Mouse (Mus musculus): ENCODE measurements around the gene Gm14698. TPM values are rescaled to one million over a fixed set of nuclear protein-coding genes. Genes with fewer than 3 reads are reported as not detected.
A peak's percentile ranks its signal among the peaks of the same experiment; 100 is the strongest.
"Not testable (repeated sequence)": the region's sequence is repeated elsewhere in the genome, so short reads cannot be mapped to it uniquely, and the experiment has no call there.

The Gm14698 gene
- total RNA-seq (2021), result 1 to 10 TPM; 1.0 to 1.2 TPM
- long read RNA-seq, experiment 1, full-length matches to known transcripts, result 1 of 1 reads
- long read RNA-seq, experiment 1, partial matches to known transcripts, result 0 of 1 reads
- long read RNA-seq, experiment 1, other reads (novel, unspliced or antisense), result 0 of 1 reads
- long read RNA-seq, experiment 2, full-length matches to known transcripts, result 1 of 1 reads
- long read RNA-seq, experiment 2, partial matches to known transcripts, result 0 of 1 reads
- long read RNA-seq, experiment 2, other reads (novel, unspliced or antisense), result 0 of 1 reads

GRCm38 (mm10) chrX:68821059-68821458 is at the start of gene Gm14698:
TSS of gene Gm14698 (plus strand) at chrX:68821093.
- not testable (repeated sequence) for H3K27ac ChIP-seq; DNase-seq (ENCODE audit: low spot score in 2 of 2)
- H3K4me3 ChIP-seq, result peak within 1 kb of the TSS; percentile 46

GRCm38 (mm10) chrX:68820449-68820848 is 444 bp upstream of the Gm14698 start:
- not testable (repeated sequence) for H3K27ac ChIP-seq; DNase-seq (ENCODE audit: low spot score in 2 of 2); H3K4me3 ChIP-seq

- peak; percentile 0 to 11 for DNase-seq (ENCODE audit: low spot score in 2 of 2)
- TF ChIP-seq CTCF (conservative IDR thresholded peaks at IDR 0.05), result peak; percentile 80
Observed at GRCm38 (mm10) chrX:68839548-68840444, 18.9 kb downstream of the Gm14698 start.

GRCm38 (mm10) chrX:68865145-68865544 is 44.3 kb downstream of the Gm14698 start:
- Histone ChIP-seq H3K27ac (no peak overlapping the region), H3K4me3 (no peak overlapping the region)
- no peak for DNase-seq (ENCODE audit: low spot score in 2 of 2)
- no peak for TF ChIP-seq CTCF (conservative IDR thresholded peaks at IDR 0.05)

More at GRCm38 (mm10) chrX:68839548-68840444, 18.9 kb downstream of the Gm14698 start:
- Histone ChIP-seq H3K4me3 (no peak overlapping the region), H3K27ac (no peak overlapping the region)

Other genes with a start within 250 kb of the Gm14698 start
- 10 to 100 TPM; 60.2 to 61.7 TPM for gene Fmr1, start 142.6 kb upstream of the Gm14698 start, total RNA-seq (2021)
- gene Fmr1nb, start 59.3 kb upstream of the Gm14698 start, total RNA-seq (2021), result not detected
- gene Gm6812, start 72.0 kb downstream of the Gm14698 start, total RNA-seq (2021), result not detected

Data from layer of hippocampus, adult 2 months (tissue).